Mouse (Mus musculus) lung, postnatal 0 days (tissue): ENCODE data around the gene Col4a5. TPM values are rescaled to one million over a fixed set of nuclear protein-coding genes. Genes with fewer than 3 reads are reported as not detected.

Experiments used
- ATAC-seq: fragments of 200-750 bp; cut with Nextera tagmentation; 2 replicates; pipeline ENCODE4 v1.8.0; 2017; ENCODE audit warnings: moderate library complexity
- DNase-seq: peaks from one replicate; pipeline ENCODE4 v3.0.0-alpha.2; 2016; ENCODE audit warnings: low spot score
- H3K27ac ChIP-seq: fragments of 300-500 bp; sonication (generic); 2 replicates; pipeline ENCODE4 v1.5.1; 2014; ENCODE audit warnings: antibody characterized with exemption, mild to moderate bottlenecking, low read length, mixed read lengths
- H3K27me3 ChIP-seq: fragments of 300-500 bp; sonication (generic); replicated peaks from 2 replicates; pipeline ENCODE4 v1.6.1; 2014; ENCODE audit warnings: low read length, mixed read lengths; ENCODE audit not compliant: insufficient read depth
- H3K36me3 ChIP-seq: fragments of 300-500 bp; sonication (generic); 2 replicates; pipeline ENCODE4 v1.6.1; 2014; ENCODE audit warnings: low read length, mixed read lengths; ENCODE audit not compliant: insufficient read depth
- H3K4me1 ChIP-seq: fragments of 300-500 bp; sonication (generic); 2 replicates; pipeline ENCODE4 v1.6.1; 2014; ENCODE audit warnings: antibody characterized with exemption, low read depth, low read length, mixed read lengths; ENCODE audit not compliant: insufficient read depth
- H3K4me2 ChIP-seq: fragments of 300-500 bp; sonication (generic); replicated peaks from 2 replicates; pipeline ENCODE4 v1.6.1; 2014; ENCODE audit warnings: low read depth, mild to moderate bottlenecking, low read length, moderate library complexity, mixed read lengths
- H3K4me3 ChIP-seq: fragments of 300-500 bp; sonication (generic); 2 replicates; pipeline ENCODE4 v1.5.1; 2014; ENCODE audit warnings: low read depth, low read length
- H3K9ac ChIP-seq: fragments of 300-500 bp; sonication (generic); replicated peaks from 2 replicates; pipeline ENCODE4 v1.6.1; 2014; ENCODE audit warnings: low read depth, mild to moderate bottlenecking
- H3K9me3 ChIP-seq: fragments of 300-500 bp; sonication (generic); 2 replicates; pipeline ENCODE4 v1.6.1; 2016; ENCODE audit warnings: low read length, mixed read lengths
- CTCF ChIP-seq: IDR thresholded peaks from 2 replicates; pipeline ENCODE4 v1.5.1; 2016; ENCODE audit warnings: antibody characterized with exemption, mild to moderate bottlenecking
- EP300 ChIP-seq: IDR thresholded peaks from 2 replicates; pipeline ENCODE4 v1.6.1; 2016; ENCODE audit warnings: antibody characterized with exemption, mild to moderate bottlenecking, control low read depth
- WGBS: fragments of 180-500 bp; shearing (Covaris S2); extraction: QIAGEN DNeasy Blood & Tissue Kit; methylation state at CpG from one replicate; pipeline ENCODE4 v1.1.7; 2014; 5-methylcytosine and 5-hydroxymethylcytosine counted together
- polyA plus RNA-seq: library from polyadenylated mRNA; unstranded; fragments of >200 nt; fragmentation: Nextera tagmentation; extraction: Ambion mirVana; gene quantifications from 2 replicates; pipeline ENCODE4 v1.2.1, GENCODE M21; 2015

Gene Col4a5
- polyA plus RNA-seq = 18.1 and 22.0 TPM in 2 replicates

DNA sequence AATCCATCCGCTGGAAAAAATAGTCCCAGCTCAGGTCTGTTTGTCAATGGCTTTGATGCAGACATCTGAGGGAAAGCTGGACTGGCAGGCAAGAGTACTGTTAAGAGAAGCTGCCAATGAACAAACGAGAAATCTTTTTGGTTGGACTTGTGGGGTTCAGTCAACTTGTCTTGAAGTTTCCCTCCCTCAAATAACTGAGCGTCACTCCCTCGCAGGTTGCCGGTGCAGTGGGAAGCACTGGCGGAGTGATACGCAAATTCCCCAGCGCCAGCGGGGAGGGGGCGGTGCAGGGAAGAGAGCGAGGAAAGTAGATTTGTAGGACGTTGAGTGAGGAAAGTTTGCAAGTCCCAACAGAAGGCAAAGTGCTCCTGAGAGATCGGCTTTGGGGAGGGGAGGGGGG is at the start of gene Col4a5:
Gene Col4a5, plus strand, starts transcription at position 276 of the 400 bp plus-strand sequence.
- no peaks in the 10 kb centered on the region for H3K27me3 ChIP-seq
- no peaks in the 10 kb centered on the region for H3K36me3 ChIP-seq
- peak within 1 kb of the TSS; percentile 41; the same call in 1 of the 2 replicates for H3K9ac ChIP-seq
- ATAC-seq (peak; percentile 88), DNase-seq (peak; percentile 83)
- H3K9me3 ChIP-seq = no peaks in the 10 kb centered on the region
- WGBS = 16% methylated on average over 12 of the region's 13 CpGs
- H3K4me1 ChIP-seq = no peaks in the 10 kb centered on the region
- peak within 1 kb of the TSS; percentile 45 for H3K4me3 ChIP-seq
- peak within 1 kb of the TSS; percentile 56 for H3K4me2 ChIP-seq
- peak within 1 kb of the TSS; percentile 68 for H3K27ac ChIP-seq
- TF ChIP-seq EP300 (no peak), CTCF (0 out of 2 replicates have a peak, but pooled peaks have one; percentile 2)

DNA sequence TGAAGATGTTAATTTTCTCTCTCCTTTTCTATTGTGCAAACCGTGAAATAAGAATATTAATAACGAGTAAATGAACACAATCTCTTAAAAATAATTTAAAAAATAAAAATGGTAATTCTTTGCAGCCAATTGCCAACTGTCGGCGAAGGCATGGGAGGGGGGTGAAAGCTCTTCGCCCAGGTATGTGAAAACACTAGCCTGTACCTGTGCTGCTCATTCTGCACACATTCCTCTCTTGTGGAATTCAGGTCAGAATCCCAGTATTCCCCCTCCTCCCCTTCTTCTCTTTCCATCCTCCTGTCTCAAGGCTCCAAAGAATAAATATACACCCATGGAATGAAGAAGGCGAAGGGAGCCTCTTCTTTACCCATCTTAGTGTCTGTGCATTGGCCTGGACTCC is 38.4 kb upstream of the Col4a5 start:
- Histone ChIP-seq H3K27ac (no peak overlapping the region), H3K9ac (no peak overlapping the region), H3K4me1 (no peaks in the 10 kb centered on the region), H3K4me2 (no peak overlapping the region), H3K27me3 (no peaks in the 10 kb centered on the region), H3K9me3 (no peaks in the 10 kb centered on the region), H3K36me3 (no peaks in the 10 kb centered on the region), H3K4me3 (no peak overlapping the region)
- 60% methylated on average over 6 of the region's 6 CpGs for WGBS
- TF ChIP-seq EP300 = no peak
- TF ChIP-seq CTCF = no peak
- peak; percentile 10 for DNase-seq
- ATAC-seq = peak; percentile 62; the same call in 1 of the 2 replicates

DNA sequence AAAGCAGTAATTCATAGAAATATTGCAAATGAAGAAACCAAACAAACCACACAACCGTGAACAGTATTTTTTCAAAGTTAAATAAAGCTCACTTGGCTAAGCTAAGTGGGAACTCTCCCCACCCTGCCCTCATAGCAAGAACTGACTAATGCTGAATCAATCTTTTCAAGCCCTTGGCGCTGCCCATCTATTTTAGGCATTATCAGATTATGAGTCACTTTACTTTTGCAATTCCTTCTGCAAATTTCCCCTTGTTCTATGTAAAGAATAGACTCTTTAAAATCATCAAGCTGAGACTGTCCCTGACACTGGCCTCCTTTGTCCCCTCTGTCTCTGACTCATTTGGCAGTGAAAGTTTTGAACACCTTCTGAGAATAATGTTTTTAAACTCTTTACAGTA is 35.8 kb upstream of the Col4a5 start:
- H3K9ac ChIP-seq = no peak overlapping the region
- H3K9me3 ChIP-seq = no peaks in the 10 kb centered on the region
- no peaks in the 10 kb centered on the region for H3K4me1 ChIP-seq
- no peaks in the 10 kb centered on the region for H3K36me3 ChIP-seq
- WGBS = 33% methylated on average over 2 of the region's 2 CpGs
- no peak overlapping the region for H3K4me3 ChIP-seq
- ATAC-seq (peak; percentile 26; the same call in 1 of the 2 replicates), DNase-seq (peak; percentile 57)
- H3K27me3 ChIP-seq = no peaks in the 10 kb centered on the region
- TF ChIP-seq EP300 (peak; percentile 44), CTCF (no peak)
- no peak overlapping the region for H3K4me2 ChIP-seq
- no peak overlapping the region for H3K27ac ChIP-seq

GRCm38 (mm10) chrX:141447936-141448335 is 27.2 kb upstream of the Col4a5 start:
- no peaks in the 10 kb centered on the region for H3K27me3 ChIP-seq
- H3K4me2 ChIP-seq = no peak overlapping the region
- 82% methylated on average over 1 of the region's 1 CpGs for WGBS
- no peaks in the 10 kb centered on the region for H3K36me3 ChIP-seq
- no peaks in the 10 kb centered on the region for H3K9me3 ChIP-seq
- H3K9ac ChIP-seq = no peak overlapping the region
- TF ChIP-seq CTCF (no peak), EP300 (no peak)
- no peak overlapping the region for H3K4me3 ChIP-seq
- ATAC-seq (no peak), DNase-seq (no peak)
- H3K4me1 ChIP-seq = no peaks in the 10 kb centered on the region
- no peak overlapping the region for H3K27ac ChIP-seq

DNA sequence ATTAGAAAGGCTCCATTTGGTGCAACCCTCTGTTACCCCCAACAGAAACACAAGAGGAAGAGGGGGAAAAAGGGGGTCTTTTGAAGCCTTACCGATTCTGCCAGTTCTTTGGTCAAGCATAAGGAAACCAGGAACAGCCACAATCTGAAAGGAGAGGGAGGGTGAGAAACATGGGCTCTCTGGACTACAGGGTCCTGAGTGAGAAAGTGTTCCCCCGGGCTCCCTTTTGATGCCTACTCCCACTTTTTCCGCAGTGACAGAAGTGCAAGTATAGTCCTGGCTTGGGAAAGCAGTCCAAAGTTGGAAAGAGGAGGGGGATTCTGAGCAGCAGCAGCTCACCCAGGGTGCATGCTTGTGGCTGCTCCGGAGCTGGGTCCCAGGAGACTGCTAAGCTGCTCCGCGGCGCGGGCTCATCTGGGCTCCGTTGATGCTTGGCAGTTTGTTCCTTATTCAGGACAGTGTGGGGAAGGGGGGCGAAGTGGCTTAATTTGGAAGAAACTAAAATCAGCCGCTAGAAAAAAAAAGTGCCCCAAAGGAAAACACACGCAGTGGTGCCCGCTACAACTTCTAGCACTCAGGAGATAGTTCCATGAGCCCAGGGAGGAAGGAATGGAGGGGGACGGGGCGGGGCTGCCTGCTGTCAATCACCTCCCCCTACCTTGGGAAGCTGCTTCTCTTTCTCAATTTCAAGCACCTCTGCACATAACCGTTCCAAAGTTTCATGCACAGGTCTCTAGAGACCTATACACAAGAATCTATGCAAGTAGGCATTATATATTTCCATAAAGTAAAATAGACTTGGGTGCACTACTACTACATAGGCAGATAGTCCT is 1.5 kb upstream of the Col4a5 start, which contains the start of gene Col4a6:
Gene Col4a6, minus strand, starts transcription at position 607 of the 833 bp plus-strand sequence.
- Histone ChIP-seq H3K27ac (no peak within 1 kb of the TSS), H3K4me2 (peak within 1 kb of the TSS; percentile 56), H3K36me3 (no peaks in the 10 kb centered on the region), H3K9ac (no peak within 1 kb of the TSS), H3K4me1 (no peaks in the 10 kb centered on the region), H3K27me3 (no peaks in the 10 kb centered on the region), H3K4me3 (peak within 1 kb of the TSS; percentile 45), H3K9me3 (no peaks in the 10 kb centered on the region)
- no peak for TF ChIP-seq CTCF
- no peak for TF ChIP-seq EP300
- 12% methylated on average over 16 of the region's 16 CpGs for WGBS
- ATAC-seq (no peak), DNase-seq (no peak)

DNA sequence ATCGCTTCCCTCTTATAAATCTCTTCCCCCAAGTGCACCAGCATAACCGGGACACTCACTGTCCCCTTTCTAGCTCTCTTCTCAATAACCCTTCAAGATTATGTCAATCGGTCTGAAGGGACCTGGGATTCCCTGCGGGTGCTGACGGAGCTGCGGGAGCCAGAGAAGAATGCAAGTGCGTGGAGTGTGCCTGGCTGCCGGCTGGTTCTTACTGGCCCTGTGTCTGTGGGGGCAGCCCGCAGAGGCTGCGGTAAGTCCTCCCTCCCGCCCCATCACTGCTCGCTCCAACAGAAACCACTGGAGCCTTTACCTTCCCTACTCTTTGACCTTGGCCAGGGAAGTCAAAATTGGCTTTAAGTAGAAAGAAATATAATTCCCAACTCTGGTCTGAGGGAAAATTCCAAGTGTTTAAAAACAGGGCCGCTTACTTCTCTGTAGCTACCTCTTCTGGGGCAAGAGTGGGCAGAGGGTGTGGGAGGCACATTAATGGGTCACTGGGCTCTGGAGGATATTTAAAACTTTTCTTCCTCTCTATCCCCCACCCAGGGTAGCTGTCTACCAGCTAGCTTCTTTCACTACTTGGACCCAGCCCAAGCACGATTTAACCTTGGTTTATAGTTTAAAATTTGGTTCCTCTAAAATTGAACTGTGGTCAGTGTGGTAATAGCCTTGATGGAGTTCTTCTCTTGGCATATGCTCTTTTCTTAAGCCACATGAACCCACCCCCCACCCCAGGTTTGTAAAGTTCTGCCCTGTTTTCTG is 562 bp downstream of the Col4a5 start:
- TF ChIP-seq EP300 = no peak
- no peak for TF ChIP-seq CTCF
- Histone ChIP-seq H3K4me2 (peak overlapping the region; percentile 56), H3K27me3 (no peaks in the 10 kb centered on the region), H3K4me1 (no peaks in the 10 kb centered on the region), H3K36me3 (no peaks in the 10 kb centered on the region), H3K9ac (peak overlapping the region; percentile 41; the same call in 1 of the 2 replicates), H3K27ac (peak overlapping the region; percentile 68), H3K9me3 (no peaks in the 10 kb centered on the region), H3K4me3 (peak overlapping the region; percentile 45)
- peak; percentile 14 for DNase-seq
- ATAC-seq = peak; percentile 74
- WGBS = 17% methylated on average over 13 of the region's 14 CpGs
